Mouse (Mus musculus): ENCODE results near the gene Stk11.

DNA sequence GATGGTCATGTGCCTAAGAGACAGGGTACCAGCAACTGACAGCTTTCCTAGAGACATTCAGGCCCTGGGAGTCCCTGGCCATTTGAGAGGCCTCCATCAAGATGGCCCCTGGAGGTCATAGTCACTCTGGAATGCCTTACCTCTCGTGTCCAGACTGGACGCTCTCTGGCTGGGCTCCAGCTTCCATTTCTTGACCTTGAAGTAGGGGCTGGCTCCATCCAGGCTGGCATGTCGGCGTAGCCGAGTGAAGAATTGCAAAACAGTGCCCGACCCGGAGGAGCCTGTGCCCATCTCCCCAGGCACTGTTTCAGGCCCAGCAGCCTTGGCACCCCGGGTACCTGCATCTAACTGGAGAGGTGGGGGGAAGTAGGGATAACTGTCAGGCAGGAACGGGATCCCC is 18.8 kb downstream of the Stk11 start:
- TF ChIP-seq CTCF (IDR thresholded peaks at IDR 0.05; ENCODE audit: borderline replicate concordance, insufficient read depth, low read depth, low read length) = no peak
- no peak for TF ChIP-seq POLR2A (IDR thresholded peaks at IDR 0.05; ENCODE audit: borderline replicate concordance, insufficient read depth, low read length)

Measured in cerebellum, adult 2 months (tissue).